Mouse (Mus musculus) spleen, adult 2 months (tissue): ENCODE results near the gene E130208F15Rik.

Experiments used
- CTCF ChIP-seq: fragments of 200-500 bp; IDR thresholded peaks from 2 replicates; pipeline ENCODE4 v1.5.1; 2011; ENCODE audit warnings: mild to moderate bottlenecking, inconsistent platforms; ENCODE audit not compliant: insufficient read depth, insufficient read length, insufficient replicate concordance; ENCODE audit errors: extremely low read depth
- POLR2A ChIP-seq: fragments of 200-500 bp; IDR thresholded peaks from 2 replicates; pipeline ENCODE4 v1.6.1; 2011; ENCODE audit warnings: low read depth, low read length, inconsistent platforms

DNA sequence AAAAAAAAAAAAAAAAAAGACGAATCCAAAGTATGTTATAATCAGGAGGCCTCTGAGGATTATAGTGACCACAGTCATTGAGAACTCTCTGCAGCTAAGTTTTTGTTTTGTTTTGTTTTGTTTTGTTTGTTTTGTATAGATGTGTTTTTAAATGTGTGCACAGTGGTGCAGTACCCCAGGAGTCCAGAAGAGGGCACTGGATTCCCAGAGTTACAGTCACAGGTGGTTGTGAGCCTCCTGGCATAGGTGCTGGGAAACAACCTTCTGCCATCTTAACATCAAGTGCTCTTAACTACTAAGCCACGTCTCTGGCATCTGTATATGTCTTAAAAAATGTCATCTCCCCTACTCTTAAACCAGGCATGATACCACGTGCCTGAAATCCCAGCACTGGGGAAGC lies 20.6 kb upstream of the E130208F15Rik start:
- TF ChIP-seq CTCF (peak; percentile 35; the same call in 1 of the 2 replicates), POLR2A (no peak)
